ENCODE assay signal across 24 mouse cellular contexts in the genomic region with DNA sequence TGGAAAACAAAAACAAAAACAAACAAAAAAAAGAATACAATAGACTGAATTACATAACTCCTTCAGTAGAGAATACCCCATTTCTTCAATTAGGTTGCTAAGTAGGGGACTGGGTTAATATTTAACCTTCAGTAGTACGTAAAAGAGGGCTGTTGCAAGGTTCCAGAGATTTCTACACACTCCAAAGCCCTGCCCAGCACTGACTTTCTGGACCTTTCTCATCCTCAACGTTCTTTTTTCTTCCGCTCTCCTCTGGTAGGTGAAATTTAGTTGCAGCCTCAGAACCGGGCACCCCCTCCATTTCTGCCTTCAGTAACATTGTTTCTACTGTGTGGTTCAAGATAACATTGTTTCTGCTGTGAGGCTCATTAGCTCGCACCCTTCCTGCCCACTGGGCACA.
DNase-seq lines count a peak whose midpoint lies in the region; ATAC-seq and TF ChIP-seq lines count a peak whose summit lies in the region.
"Had no signal": no experiment of that assay in that cellular context is flagged by ENCODE, and none has a peak within 500 bp of the region (broad histone marks: within the 10 kb centered on the region; RNA-seq: fewer than 3 reads in every experiment).

No protein-coding gene starts in this region.

- TF ChIP-seq CTCF in lung, embryonic 14.5 days (IDR thresholded peaks at IDR 0.05; ENCODE audit: low read depth): no peak
- TF ChIP-seq CTCF in lung, adult 2 months (IDR thresholded peaks at IDR 0.05; ENCODE audit: insufficient read depth, low read length): no peak
- no peak for TF ChIP-seq CTCF in lung, postnatal 0 days (IDR thresholded peaks at IDR 0.05)

- no peaks in the 10 kb centered on the region for H3K27me3 ChIP-seq in lung, embryonic 14.5 days (ENCODE audit: insufficient read depth, low read length)
- H3K27me3 ChIP-seq in lung, postnatal 0 days (replicated peaks; ENCODE audit: insufficient read depth, low read length): no peaks in the 10 kb centered on the region
- H3K27me3 ChIP-seq in midbrain, embryonic 11.5 days (ENCODE audit: control insufficient read depth, insufficient read depth, low read length): no peaks in the 10 kb centered on the region
- no peaks in the 10 kb centered on the region for H3K27me3 ChIP-seq in midbrain, embryonic 13.5 days
- H3K27me3 ChIP-seq: embryonic facial prominence, embryonic 13.5 days; embryonic facial prominence, embryonic 15.5 days; forebrain, embryonic 12.5 days had no signal

- no peak for ATAC-seq in lung, embryonic 14.5 days (ENCODE audit: insufficient read depth)
- peak; percentile 77 for ATAC-seq in lung, postnatal 0 days
- ATAC-seq in midbrain, embryonic 11.5 days (ENCODE audit: low FRiP score): no peak
- no peak for ATAC-seq in midbrain, embryonic 13.5 days
- ATAC-seq: forebrain, embryonic 14.5 days had no signal

- no peaks in the 10 kb centered on the region for H3K9me3 ChIP-seq in lung, embryonic 14.5 days (ENCODE audit: low read depth, low read length)
- H3K9me3 ChIP-seq in lung, postnatal 0 days (ENCODE audit: low read length): no peaks in the 10 kb centered on the region
- H3K9me3 ChIP-seq in midbrain, embryonic 11.5 days (ENCODE audit: control insufficient read depth, low read length): no peaks in the 10 kb centered on the region
- H3K9me3 ChIP-seq in midbrain, embryonic 13.5 days: no peaks in the 10 kb centered on the region
- H3K9me3 ChIP-seq: embryonic facial prominence, embryonic 13.5 days; embryonic facial prominence, embryonic 15.5 days; forebrain, embryonic 12.5 days had no signal

- H3K9ac ChIP-seq in lung, embryonic 14.5 days: no peak overlapping the region
- no peak overlapping the region for H3K9ac ChIP-seq in lung, postnatal 0 days (replicated peaks; ENCODE audit: low read depth)
- no peak overlapping the region for H3K9ac ChIP-seq in midbrain, embryonic 11.5 days (ENCODE audit: low read length)
- H3K9ac ChIP-seq in midbrain, embryonic 13.5 days (replicated peaks): no peak overlapping the region
- H3K9ac ChIP-seq: embryonic facial prominence, embryonic 13.5 days; embryonic facial prominence, embryonic 15.5 days; forebrain, embryonic 12.5 days had no signal

- no peak overlapping the region for H3K4me2 ChIP-seq in lung, embryonic 14.5 days
- no peak overlapping the region for H3K4me2 ChIP-seq in lung, postnatal 0 days (replicated peaks; ENCODE audit: low read depth, low read length)
- H3K4me2 ChIP-seq in midbrain, embryonic 11.5 days: no peak overlapping the region
- no peak overlapping the region for H3K4me2 ChIP-seq in midbrain, embryonic 13.5 days (replicated peaks)
- H3K4me2 ChIP-seq: embryonic facial prominence, embryonic 13.5 days; embryonic facial prominence, embryonic 15.5 days; forebrain, embryonic 12.5 days had no signal

- peak; percentile 8 for DNase-seq in lung, embryonic 14.5 days
- no peak for DNase-seq in lung, adult 2 months
- DNase-seq in lung, postnatal 0 days (ENCODE audit: low spot score): peak; percentile 58
- no peak for DNase-seq in lung, postnatal 4 days
- DNase-seq in midbrain, embryonic 11.5 days (ENCODE audit: low spot score, missing footprints): peak; percentile 60
- peak; percentile 28 for DNase-seq in lung, postnatal 36 days
- no peak for DNase-seq in urinary bladder, adult 2 months (ENCODE audit: low spot score)
- DNase-seq: adrenal gland, adult 2 months; adrenal gland, postnatal 10 days; adrenal gland, postnatal 25 days; cerebellum, adult 11 months; cerebellum, adult 18-20 months; cerebellum, adult 8-10 months; cerebellum, adult 9-11 months; cerebellum, postnatal 14 days; cerebellum, postnatal 36 days; embryo, embryonic 11 days had no signal

- H3K36me3 ChIP-seq in lung, embryonic 14.5 days (ENCODE audit: insufficient read depth): no peaks in the 10 kb centered on the region
- H3K36me3 ChIP-seq in lung, postnatal 0 days (ENCODE audit: insufficient read depth, low read length): no peaks in the 10 kb centered on the region
- no peaks in the 10 kb centered on the region for H3K36me3 ChIP-seq in midbrain, embryonic 11.5 days (ENCODE audit: control insufficient read depth, insufficient read depth, low read length)
- peaks cover 5% of the 10 kb centered on the region; the same call in 1 of the 2 replicates for H3K36me3 ChIP-seq in midbrain, embryonic 13.5 days
- H3K36me3 ChIP-seq: embryonic facial prominence, embryonic 13.5 days; embryonic facial prominence, embryonic 15.5 days; forebrain, embryonic 12.5 days had no signal

- 63% methylated on average over 5 of the region's 5 CpGs for WGBS in lung, embryonic 14.5 days
- 65% methylated on average over 5 of the region's 5 CpGs for WGBS in lung, adult 2 months
- 59% methylated on average over 5 of the region's 5 CpGs for WGBS in lung, postnatal 0 days
- 94% methylated on average over 5 of the region's 5 CpGs for WGBS in midbrain, embryonic 11.5 days
- WGBS in midbrain, embryonic 13.5 days: 96% methylated on average over 5 of the region's 5 CpGs

- H3K4me1 ChIP-seq in lung, embryonic 14.5 days (ENCODE audit: insufficient read depth): no peaks in the 10 kb centered on the region
- no peaks in the 10 kb centered on the region for H3K4me1 ChIP-seq in lung, adult 2 months (ENCODE audit: control insufficient read depth, insufficient read depth, low read length)
- no peaks in the 10 kb centered on the region for H3K4me1 ChIP-seq in lung, postnatal 0 days (ENCODE audit: insufficient read depth, low read depth, low read length)
- no peaks in the 10 kb centered on the region for H3K4me1 ChIP-seq in midbrain, embryonic 11.5 days (ENCODE audit: control insufficient read depth, insufficient read depth, low read length)
- H3K4me1 ChIP-seq in midbrain, embryonic 13.5 days (replicated peaks): no peaks in the 10 kb centered on the region
- H3K4me1 ChIP-seq: embryonic facial prominence, embryonic 13.5 days; embryonic facial prominence, embryonic 15.5 days; forebrain, embryonic 10.5 days; forebrain, embryonic 12.5 days had no signal

- no peak overlapping the region for H3K4me3 ChIP-seq in lung, embryonic 14.5 days (ENCODE audit: low read depth, low read length)
- H3K4me3 ChIP-seq in lung, adult 2 months (replicated peaks; ENCODE audit: extremely low read depth, low read depth, low read length): no peak overlapping the region
- no peak overlapping the region for H3K4me3 ChIP-seq in lung, postnatal 0 days (ENCODE audit: low read depth, low read length)
- H3K4me3 ChIP-seq in midbrain, embryonic 11.5 days (ENCODE audit: low read depth, low read length): no peak overlapping the region
- no peak overlapping the region for H3K4me3 ChIP-seq in midbrain, embryonic 13.5 days (replicated peaks)
- H3K4me3 ChIP-seq: embryonic facial prominence, embryonic 13.5 days; embryonic facial prominence, embryonic 15.5 days; erythroblast, embryonic 14.5 days; forebrain, embryonic 10.5 days; forebrain, embryonic 12.5 days had no signal

- no peak for TF ChIP-seq EP300 in lung, postnatal 0 days (IDR thresholded peaks at IDR 0.05)

- H3K27ac ChIP-seq in lung, embryonic 14.5 days (ENCODE audit: low read depth): no peak overlapping the region
- H3K27ac ChIP-seq in lung, postnatal 0 days (ENCODE audit: low read length): no peak overlapping the region
- H3K27ac ChIP-seq in midbrain, embryonic 11.5 days (ENCODE audit: low read depth, low read length): no peak overlapping the region
- H3K27ac ChIP-seq in midbrain, embryonic 13.5 days: no peak overlapping the region
- H3K27ac ChIP-seq: embryonic facial prominence, embryonic 13.5 days; embryonic facial prominence, embryonic 15.5 days; forebrain, embryonic 10.5 days; forebrain, embryonic 12.5 days had no signal

- TF ChIP-seq POLR2A in lung, adult 2 months (IDR thresholded peaks at IDR 0.05; ENCODE audit: borderline replicate concordance, extremely low read depth, low read depth, low read length): no peak

Comparison
In these comparisons a context has a peak if more than half of its experiments do, and no peak if none do; other contexts are left out.
1. DNase-seq: peak in lung, embryonic 14.5 days (single experiment), lung, postnatal 0 days (single experiment), midbrain, embryonic 11.5 days (single experiment) and lung, postnatal 36 days (single experiment); none in lung, adult 2 months (single experiment), lung, postnatal 4 days (0 of 2) and urinary bladder, adult 2 months (single experiment).